Mouse (Mus musculus) CH12F3 (cell line): ENCODE measurements around the gene Pld6.

Experiments used
- in situ Hi-C: fragments of 300-500 bp; cut with MboI; formaldehyde crosslinking; loops from 2 replicates; pipeline ENCODE4 v1.14.3; 2020; ENCODE audit warnings: low sequenced_read_pairs

The Pld6 gene

DNA sequence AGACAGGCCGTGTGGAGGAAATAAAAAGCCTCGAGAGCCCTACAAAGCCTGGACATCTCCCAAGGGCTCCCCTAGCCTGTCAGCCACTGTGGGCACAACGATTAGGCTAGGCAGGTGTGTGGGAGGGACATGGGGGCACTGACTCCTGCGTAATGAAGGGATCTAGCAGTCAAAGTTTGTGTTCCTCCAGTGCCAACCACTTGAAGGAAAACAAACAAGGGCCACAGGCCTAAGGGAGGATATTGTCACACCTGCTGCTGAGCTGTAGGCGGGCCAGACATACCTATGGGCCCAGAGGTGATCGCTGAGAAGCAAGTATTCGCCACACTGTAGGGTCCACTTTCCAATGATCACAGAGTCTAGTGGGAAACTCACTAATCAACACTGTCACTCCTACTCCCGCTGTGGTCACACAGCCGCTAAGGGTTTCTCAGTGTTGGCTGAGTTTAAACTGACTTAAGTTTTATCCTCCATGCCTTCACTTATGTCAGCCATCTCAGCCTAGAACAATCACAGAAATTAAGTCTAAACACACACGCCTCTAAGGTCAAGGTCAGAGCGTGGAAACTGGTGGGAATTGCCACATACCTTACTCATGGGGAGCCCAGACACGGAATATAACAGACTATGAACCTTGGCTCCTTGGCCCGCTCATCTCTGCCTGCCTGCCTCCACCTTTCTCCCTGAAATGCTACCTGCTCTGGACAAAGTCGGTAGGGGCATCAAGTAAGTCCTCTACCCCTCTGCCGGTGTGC lies 824 bp downstream of the Pld6 start:
- in situ Hi-C loops, result no loop called here

- in situ Hi-C loops, result no loop called here
These were observed 3.9 kb downstream of the Pld6 start for GRCm38 (mm10) chr11:59783591-59783990.

DNA sequence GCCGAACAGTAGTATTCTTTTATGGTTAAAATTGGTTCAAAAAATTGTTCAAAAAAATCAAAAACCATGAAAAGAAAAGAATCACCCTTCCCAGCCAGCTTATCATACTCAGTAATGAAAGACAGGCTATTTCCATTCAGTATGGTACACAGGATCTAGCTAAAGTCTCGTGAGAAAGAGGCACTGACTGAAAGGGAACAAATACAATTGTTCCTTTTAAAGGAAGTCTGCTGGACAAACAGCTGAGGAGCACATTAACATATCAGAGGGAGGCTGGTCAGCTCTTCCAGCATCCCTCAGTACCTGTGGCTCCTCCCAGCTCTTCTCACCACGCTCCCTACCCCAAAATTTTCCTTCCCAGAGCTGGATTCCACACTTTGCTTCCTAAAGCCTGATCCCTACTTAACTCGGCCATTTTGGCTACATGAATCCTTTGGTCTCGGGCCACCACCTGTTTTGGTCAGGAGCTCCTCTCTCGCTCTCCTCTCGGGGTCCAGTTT lies 5.3 kb downstream of the Pld6 start:
- in situ Hi-C loops, result no loop called here

DNA sequence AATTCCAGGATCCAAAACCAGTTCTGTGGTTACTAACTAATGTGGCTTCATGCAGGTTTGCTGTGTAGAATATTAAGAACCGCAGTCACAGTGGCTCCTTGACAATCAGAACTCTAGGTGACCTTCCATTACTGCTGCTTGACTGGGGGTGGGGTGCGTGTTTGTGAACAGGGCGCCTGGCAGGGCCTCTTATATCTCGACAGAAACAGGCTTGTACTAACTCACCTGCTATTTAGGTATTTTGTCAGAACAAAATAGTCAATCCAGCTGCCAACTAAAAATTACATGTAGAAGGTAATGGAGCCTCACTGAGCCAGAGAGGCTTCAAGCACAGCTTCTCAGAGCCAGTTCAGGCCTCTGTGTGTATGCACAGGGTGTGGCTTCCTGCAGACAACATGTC lies 7.2 kb downstream of the Pld6 start:
- in situ Hi-C loops, result no loop called here

GRCm38 (mm10) chr11:59779406-59779805 lies 8.0 kb downstream of the Pld6 start:
- in situ Hi-C loops, result no loop called here

DNA sequence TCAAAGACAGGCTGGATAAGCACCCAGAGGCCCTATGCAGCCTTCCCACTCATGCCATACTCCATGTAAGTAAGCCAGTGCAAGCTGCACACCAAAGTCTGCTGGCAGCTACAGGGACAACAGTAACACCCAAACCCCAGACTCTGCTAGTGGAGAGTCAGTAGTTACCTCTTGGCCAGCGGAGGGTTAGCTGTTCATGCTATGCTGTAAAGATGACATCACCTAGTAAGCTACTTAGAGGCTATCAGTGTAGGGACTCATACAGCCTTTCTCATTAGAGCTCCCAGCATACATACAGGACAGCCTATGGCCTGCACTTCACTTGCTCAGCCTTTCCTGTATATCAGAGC lies 8.6 kb downstream of the Pld6 start:
- in situ Hi-C loops, result no loop called here

DNA sequence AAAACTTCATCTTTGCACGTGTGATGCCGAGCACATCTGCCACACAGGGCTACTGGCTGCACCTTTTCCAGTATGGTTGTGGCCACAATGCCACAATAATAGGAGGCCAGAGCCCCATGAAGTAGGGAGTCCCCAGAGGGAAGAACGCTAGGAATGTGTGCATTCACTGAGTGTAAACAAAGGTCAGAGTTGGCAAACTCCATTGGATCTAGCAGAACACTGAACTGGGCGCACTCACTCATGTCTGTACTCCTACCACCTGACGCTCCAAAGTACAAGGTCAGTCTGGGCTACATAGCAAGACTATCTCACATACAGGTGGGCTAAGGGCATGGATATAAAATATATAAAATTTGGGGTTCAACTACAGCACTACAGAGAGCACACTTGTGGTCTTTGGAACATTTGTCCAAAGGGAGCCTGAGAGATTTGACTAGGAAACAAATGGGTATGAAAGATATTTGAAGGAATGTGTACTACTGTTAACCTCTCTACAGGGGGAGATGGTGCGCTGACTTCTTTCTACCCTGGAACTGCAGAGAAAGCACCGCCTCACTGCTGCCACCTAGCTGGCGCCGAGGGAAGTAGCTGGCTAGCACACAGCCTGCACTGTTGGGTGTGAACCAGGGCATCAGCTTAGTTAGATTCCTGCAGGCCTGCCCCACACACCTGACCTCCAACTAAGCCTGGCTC lies 9.1 kb downstream of the Pld6 start:
- in situ Hi-C loops, result no loop called here

GRCm38 (mm10) chr11:59777259-59777658 lies 10.2 kb downstream of the Pld6 start:
- in situ Hi-C loops, result no loop called here

DNA sequence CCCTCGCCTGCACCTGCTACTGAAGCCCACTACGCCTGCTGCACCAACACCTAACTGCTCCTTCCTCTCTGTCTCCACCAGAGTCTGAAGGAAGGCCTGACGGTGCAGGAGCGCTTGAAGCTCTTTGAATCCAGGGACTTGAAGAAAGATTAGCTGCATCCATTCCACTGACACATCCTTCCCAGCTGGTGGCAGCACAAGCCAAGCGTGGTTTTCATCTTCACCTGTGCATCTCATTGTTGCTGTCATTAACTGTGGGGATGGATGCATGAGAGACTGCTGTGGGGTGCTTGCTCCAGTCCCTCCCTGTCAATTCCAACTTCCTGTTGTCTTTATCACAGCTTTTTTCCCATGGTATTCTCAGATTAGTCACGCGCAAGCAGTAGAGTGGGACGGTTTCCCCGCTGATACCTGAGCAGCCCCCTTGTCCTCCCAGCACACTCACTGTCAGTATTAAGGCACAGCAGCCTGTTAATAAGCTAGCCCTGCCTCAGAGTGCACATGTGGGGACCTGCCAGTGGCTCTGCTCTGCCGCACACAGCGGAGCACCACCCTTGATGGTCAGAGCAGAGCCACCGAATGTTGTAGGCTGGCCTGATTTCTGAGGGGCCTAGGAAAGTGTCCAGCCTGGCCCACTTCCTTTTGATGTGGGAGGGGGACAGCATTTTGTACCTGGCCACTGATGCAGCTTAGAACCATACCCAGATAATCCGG lies 11.9 kb downstream of the Pld6 start:
- in situ Hi-C loops, result no loop called here

DNA sequence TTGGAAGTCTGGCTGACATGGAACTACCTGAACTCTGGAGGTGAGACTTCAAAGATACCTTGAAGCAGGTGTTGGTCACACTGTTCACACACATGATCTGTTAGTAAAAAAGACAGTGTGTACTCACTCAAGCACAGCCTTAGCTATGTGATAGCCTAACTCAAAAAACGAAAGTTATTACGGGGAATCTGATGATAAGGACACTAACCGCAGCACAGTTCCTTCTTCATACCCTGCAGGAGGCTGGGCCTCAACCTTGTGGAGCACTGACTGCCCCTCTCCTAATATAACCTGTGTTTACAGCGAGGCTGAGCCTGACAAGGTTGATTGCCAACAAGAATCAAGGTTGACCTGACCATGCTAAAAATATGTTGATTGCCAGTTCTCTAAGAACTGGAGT lies 12.9 kb downstream of the Pld6 start:
- in situ Hi-C loops, result no loop called here

- in situ Hi-C loops, result no loop called here
These were observed 14.5 kb downstream of the Pld6 start for GRCm38 (mm10) chr11:59772902-59773301.

DNA sequence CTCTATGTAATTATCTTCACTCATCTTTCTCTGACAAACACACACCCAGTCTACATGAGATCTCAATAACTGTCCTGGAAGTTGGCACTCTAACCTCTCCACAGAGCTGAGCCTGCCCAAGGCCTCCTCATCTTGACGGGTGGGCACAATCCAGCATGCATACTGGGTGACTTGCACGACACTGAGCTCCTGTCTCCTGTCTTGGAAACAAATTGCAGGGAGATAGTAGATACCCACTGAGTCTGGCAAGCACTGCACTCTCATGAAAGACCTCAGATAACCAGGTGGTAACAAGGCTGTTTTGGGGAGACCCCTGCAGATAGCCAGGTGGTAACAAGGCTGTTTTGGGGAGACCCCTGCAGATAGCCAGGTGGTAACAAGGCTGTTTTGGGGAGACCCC lies 15.2 kb downstream of the Pld6 start:
- in situ Hi-C loops, result no loop called here

GRCm38 (mm10) chr11:59770753-59771152 lies 16.7 kb downstream of the Pld6 start:
- in situ Hi-C loops, result no loop called here

- in situ Hi-C loops, result no loop called here
These were observed 17.7 kb downstream of the Pld6 start for GRCm38 (mm10) chr11:59769738-59770137.

DNA sequence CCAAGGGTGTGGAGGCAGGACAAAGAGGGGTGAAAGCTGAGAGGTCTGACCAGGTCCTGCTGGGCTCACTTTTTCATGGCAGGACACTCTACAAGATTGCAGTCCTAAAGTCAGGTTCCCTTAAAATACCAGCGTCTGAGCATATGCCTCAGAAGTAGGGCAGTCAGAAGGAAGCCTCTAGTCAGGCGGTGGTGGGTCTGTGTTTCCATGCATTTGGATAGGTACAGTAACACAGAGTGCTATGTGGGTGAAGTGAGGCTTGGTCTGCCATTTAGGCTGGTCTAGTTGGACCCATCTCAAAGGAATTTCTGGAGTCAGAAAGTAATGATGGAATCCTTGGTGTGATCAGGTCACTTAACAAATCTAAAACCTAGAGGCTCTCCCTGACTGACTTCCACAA lies 18.1 kb downstream of the Pld6 start:
- in situ Hi-C loops, result no loop called here

- in situ Hi-C loops, result no loop called here
These were observed 26.6 kb downstream of the Pld6 start for GRCm38 (mm10) chr11:59760796-59761195.

DNA sequence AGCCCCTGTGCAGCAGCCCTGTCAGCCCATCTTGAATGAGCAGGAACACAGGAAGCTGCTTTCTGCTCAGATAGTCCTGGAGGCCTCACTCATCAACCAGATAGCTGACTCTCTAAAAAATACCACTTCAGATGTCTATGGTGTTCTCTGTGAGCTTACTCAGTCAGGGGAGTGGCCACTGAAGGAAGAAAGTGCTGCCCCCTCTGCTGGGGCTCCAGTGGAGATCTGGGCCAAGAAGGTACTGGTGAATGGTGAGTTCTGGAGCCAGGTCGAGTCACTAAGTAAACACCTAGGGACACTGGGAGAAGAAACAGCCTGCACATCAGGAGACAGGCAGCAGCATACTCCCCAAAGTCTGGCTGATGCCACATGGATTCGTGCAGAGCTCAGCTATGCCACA lies 27.8 kb downstream of the Pld6 start:
- in situ Hi-C loops, result no loop called here

- in situ Hi-C loops, result no loop called here
These were observed 28.3 kb downstream of the Pld6 start for GRCm38 (mm10) chr11:59759178-59759577.

DNA sequence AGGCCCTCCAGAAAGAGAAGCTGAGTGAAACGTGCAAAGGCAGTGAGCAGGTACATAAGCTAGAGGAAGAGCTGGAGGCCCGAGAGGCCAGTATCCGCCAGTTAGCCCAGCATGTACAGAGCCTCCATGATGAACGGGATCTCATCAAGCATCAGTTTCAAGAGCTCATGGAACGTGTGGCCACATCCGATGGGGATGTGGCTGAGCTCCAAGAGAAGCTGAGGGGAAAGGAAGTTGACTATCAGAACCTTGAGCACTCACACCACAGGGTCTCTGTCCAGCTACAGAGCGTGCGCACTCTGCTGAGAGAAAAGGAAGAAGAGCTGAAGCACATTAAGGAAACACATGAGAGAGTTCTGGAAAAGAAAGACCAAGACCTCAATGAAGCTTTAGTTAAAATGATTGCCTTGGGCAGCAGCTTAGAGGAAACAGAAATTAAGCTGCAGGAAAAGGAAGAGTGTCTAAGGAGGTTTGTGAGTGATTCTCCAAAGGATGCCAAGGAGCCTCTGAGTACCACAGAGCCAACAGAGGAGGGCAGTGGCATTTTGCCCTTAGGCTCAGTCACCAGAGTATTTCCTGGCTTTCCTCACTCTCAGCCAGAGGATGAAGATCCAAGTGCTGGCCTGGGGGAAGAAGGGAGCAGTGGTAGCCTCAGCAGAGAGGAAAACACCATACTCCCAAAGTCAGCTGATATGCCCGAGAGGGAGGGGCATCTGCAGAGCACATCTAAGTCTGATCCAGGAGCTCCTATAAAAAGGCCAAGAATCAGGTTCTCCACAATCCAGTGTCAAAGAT lies 29.1 kb downstream of the Pld6 start:
- in situ Hi-C loops, result no loop called here

DNA sequence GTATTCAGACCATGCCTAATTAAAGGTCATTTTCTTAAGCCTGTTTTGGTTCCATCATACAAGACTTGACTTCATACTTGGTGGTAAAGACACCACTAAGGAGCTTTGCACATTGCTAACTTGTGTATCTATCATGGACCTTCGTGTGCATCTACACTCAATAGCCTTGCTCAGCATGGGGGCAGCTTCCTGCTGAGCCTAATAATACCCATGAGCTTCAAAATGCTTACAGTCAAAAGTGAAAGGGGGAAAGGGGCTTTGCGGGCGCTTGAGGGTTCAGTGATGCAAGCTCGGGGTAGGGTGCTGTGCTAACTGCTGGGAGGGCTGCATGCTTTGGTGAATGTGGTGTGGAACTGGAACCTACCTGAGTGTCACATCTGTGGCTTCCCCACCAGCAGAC lies 31.1 kb downstream of the Pld6 start:
- in situ Hi-C loops, result no loop called here

- in situ Hi-C loops, result no loop called here
These were observed 32.9 kb downstream of the Pld6 start for GRCm38 (mm10) chr11:59754504-59754903.
